Mouse (Mus musculus) testis, adult 2 months (tissue): ENCODE measurements around the gene Rad51b.

Experiments
- CTCF ChIP-seq: fragments of 200-500 bp; IDR thresholded peaks from 2 replicates; pipeline ENCODE4 v1.5.1; 2012; ENCODE audit warnings: low read depth, mild to moderate bottlenecking, inconsistent platforms, low read length, moderate library complexity; ENCODE audit not compliant: control insufficient read depth, insufficient read depth, insufficient replicate concordance
- POLR2A ChIP-seq: fragments of 200-500 bp; IDR thresholded peaks from 2 replicates; pipeline ENCODE4 v1.6.1; 2012; ENCODE audit warnings: low read depth, mild to moderate bottlenecking, inconsistent platforms, low read length, moderate library complexity; ENCODE audit not compliant: control insufficient read depth

GRCm38 (mm10) chr12:79804776-79805524 is 507.9 kb downstream of the Rad51b start:
- no peak for TF ChIP-seq POLR2A
- TF ChIP-seq CTCF = no peak
